Mouse (Mus musculus) midbrain, embryonic 13.5 days (tissue): Measurements from ENCODE around the gene Nab2. TPM values are rescaled to one million over a fixed set of nuclear protein-coding genes. Genes with fewer than 3 reads are reported as not detected.

Experiments used
- ATAC-seq: fragments of 200-750 bp; cut with Nextera tagmentation; 2 replicates; pipeline ENCODE4 v1.8.0; 2017; ENCODE audit warnings: mild to moderate bottlenecking, moderate TSS enrichment, moderate library complexity
- H3K27ac ChIP-seq: fragments of 300-500 bp; sonication (generic); 2 replicates; pipeline ENCODE4 v1.5.1; 2015; ENCODE audit warnings: inconsistent platforms, mild to moderate bottlenecking, moderate library complexity
- H3K27me3 ChIP-seq: fragments of 300-500 bp; sonication (generic); 2 replicates; pipeline ENCODE4 v1.6.1; 2015; ENCODE audit warnings: mild to moderate bottlenecking, inconsistent platforms
- H3K36me3 ChIP-seq: fragments of 300-500 bp; sonication (generic); 2 replicates; pipeline ENCODE4 v1.6.1; 2015; ENCODE audit warnings: mild to moderate bottlenecking, inconsistent platforms
- H3K4me1 ChIP-seq: fragments of 300-500 bp; sonication (generic); replicated peaks from 2 replicates; pipeline ENCODE4 v1.6.1; 2015; ENCODE audit warnings: inconsistent platforms
- H3K4me2 ChIP-seq: fragments of 300-500 bp; sonication (generic); replicated peaks from 2 replicates; pipeline ENCODE4 v1.6.1; 2015; ENCODE audit warnings: moderate library complexity, mild to moderate bottlenecking, inconsistent platforms
- H3K4me3 ChIP-seq: fragments of 300-500 bp; sonication (generic); replicated peaks from 2 replicates; pipeline ENCODE4 v1.5.1; 2015; ENCODE audit warnings: mild to moderate bottlenecking, inconsistent platforms
- H3K9ac ChIP-seq: fragments of 300-500 bp; sonication (generic); replicated peaks from 2 replicates; pipeline ENCODE4 v1.6.1; 2015; ENCODE audit warnings: mild to moderate bottlenecking, inconsistent platforms
- H3K9me3 ChIP-seq: fragments of 300-500 bp; sonication (generic); 2 replicates; pipeline ENCODE4 v1.6.1; 2016; ENCODE audit warnings: mild to moderate bottlenecking, inconsistent platforms
- WGBS: fragments of 180-500 bp; shearing (Covaris S2); methylation state at CpG from one replicate; pipeline ENCODE4 v1.1.7; 2015; 5-methylcytosine and 5-hydroxymethylcytosine counted together
- polyA plus RNA-seq: library from polyadenylated mRNA; unstranded; fragments of >200 nt; fragmentation: Nextera tagmentation; extraction: Ambion mirVana; gene quantifications from 2 replicates; pipeline ENCODE4 v1.2.1, GENCODE M21; 2015

The Nab2 gene
- polyA plus RNA-seq, 1 experiment from 2014 or later: 1.8 TPM

DNA sequence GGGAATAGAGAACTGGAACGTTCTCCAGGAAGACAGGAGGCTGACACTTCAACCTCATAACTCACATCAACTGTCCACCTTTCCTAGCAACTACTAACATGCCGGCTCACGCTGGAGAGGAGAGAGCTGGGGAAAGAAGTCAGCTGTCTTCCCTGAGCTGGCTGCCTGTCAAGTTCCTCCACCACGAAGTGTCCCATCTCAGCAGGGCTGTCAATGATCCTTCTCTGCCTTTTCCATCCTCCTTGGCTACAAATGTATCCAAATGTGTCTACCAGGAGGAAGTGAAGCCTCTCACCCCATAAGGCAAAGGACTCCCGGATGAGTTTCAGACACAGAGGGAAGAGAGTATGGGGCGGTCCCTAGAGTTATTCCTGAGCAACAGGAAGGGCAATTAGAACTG is 50.2 kb downstream of the Nab2 start:
- H3K4me1 ChIP-seq: peaks cover 72% of the 10 kb centered on the region
- peak overlapping the region; percentile 91 for H3K4me3 ChIP-seq
- WGBS: 59% methylated on average over 6 of the region's 6 CpGs
- H3K36me3 ChIP-seq: peaks cover 9% of the 10 kb centered on the region
- no peaks in the 10 kb centered on the region for H3K9me3 ChIP-seq
- no peak overlapping the region for H3K27ac ChIP-seq
- no peaks in the 10 kb centered on the region for H3K27me3 ChIP-seq
- H3K4me2 ChIP-seq: peak overlapping the region; percentile 84
- ATAC-seq: no peak
- H3K9ac ChIP-seq: peak overlapping the region; percentile 44; the same call in 1 of the 2 replicates

DNA sequence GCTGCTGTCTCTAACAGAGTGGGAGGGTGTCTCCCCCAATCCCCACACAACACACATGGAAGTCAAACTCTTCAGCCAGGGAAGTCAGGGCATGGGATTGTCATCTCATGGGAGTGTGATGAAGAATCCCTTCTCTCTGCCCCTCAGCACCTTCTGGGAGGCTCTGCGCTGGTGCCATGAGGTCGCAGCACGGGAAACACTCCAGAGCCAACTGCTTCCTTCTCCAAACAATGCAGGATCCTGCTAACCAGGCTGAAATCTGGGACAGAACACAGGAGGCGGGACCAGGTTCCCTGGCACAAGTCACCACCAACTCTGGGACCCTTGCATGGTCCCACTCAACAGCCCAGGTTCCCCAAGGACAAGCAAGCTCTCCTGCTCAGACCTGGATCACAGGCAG is 51.1 kb downstream of the Nab2 start:
- no peak overlapping the region for H3K27ac ChIP-seq
- H3K36me3 ChIP-seq: peaks cover 17% of the 10 kb centered on the region
- peak overlapping the region; percentile 16 for H3K4me3 ChIP-seq
- no peak for ATAC-seq
- peak overlapping the region; percentile 84 for H3K4me2 ChIP-seq
- 70% methylated on average over 4 of the region's 4 CpGs for WGBS
- no peaks in the 10 kb centered on the region for H3K27me3 ChIP-seq
- no peaks in the 10 kb centered on the region for H3K9me3 ChIP-seq
- H3K9ac ChIP-seq: peak overlapping the region; percentile 44
- peaks cover 70% of the 10 kb centered on the region for H3K4me1 ChIP-seq

DNA sequence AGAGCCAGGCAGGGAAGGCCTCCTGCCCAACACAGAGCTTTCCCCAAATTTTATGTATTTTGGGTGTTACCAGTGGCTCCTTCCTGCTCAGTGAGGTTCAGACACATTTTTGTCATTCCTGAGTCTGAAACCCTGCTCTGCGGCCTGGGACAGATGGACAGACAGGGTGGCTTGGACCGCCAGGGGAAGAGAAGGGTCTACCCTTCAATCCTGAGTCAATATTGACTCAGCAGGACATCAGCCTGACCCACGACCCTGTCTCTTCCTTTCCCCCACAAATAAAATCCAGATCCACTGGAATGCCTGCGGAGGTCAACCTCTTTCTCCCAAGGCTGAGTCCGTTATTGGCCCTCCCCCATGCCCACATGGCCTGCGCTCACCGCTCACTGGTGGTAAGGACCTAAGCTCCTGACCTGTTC is 52.1 kb downstream of the Nab2 start:
- no peak for ATAC-seq
- Histone ChIP-seq H3K9ac (0 out of 2 replicates have a peak overlapping the region, but pooled peaks have one; percentile 17), H3K36me3 (peaks cover 28% of the 10 kb centered on the region), H3K4me3 (no peak overlapping the region), H3K9me3 (no peaks in the 10 kb centered on the region), H3K27ac (no peak overlapping the region), H3K4me2 (no peak overlapping the region; the same call in 1 of the 2 replicates), H3K27me3 (no peaks in the 10 kb centered on the region), H3K4me1 (peaks cover 62% of the 10 kb centered on the region)
- 40% methylated on average over 7 of the region's 7 CpGs for WGBS

DNA sequence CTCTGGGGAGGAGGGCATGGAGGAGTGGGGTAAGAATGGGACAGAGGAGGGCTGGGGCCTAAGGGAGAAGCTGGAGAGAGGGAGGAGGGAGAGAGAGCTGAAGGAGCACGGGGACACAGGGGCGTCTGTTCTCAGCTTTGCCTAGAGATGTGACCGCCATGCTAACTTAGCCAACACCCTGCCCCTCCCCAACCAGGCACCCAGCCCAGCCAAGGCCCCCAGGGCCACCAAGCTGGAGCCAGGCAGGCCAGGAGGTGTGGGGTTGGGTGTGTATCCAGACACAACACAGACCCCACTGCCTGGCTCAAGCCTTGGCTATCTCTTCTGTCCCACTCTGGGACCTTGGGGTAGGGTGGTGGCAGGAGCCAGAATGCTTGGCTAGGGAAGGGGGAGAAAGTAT is 52.8 kb downstream of the Nab2 start:
- Histone ChIP-seq H3K9me3 (no peaks in the 10 kb centered on the region), H3K4me3 (no peak overlapping the region), H3K4me2 (no peak overlapping the region; the same call in 1 of the 2 replicates), H3K27me3 (no peaks in the 10 kb centered on the region), H3K9ac (0 out of 2 replicates have a peak overlapping the region, but pooled peaks have one; percentile 17), H3K27ac (peak overlapping the region; percentile 39; the same call in 1 of the 2 replicates), H3K36me3 (peaks cover 33% of the 10 kb centered on the region), H3K4me1 (peaks cover 62% of the 10 kb centered on the region)
- WGBS: 76% methylated on average over 3 of the region's 3 CpGs
- no peak for ATAC-seq

DNA sequence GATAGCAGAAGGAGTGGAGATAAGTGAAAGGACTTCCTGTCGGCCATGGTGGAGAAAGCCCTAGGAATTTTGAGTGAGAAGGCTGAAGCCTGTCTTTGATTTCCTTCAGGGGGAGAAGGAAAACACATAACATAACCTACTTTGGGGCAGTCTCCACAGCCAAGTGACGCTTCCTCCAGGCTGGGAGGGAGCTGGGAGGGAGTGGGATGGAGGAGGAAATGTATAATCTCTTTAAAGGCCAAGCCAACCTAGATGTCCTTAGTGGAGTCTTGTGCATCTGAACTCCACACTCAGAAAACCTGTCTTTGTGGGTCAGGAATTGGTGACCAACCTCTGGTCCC is 53.4 kb downstream of the Nab2 start:
- 0 out of 2 replicates have a peak overlapping the region, but pooled peaks have one; percentile 29 for H3K9ac ChIP-seq
- 43% methylated on average over 2 of the region's 2 CpGs for WGBS
- H3K27me3 ChIP-seq: no peaks in the 10 kb centered on the region
- peaks cover 38% of the 10 kb centered on the region for H3K36me3 ChIP-seq
- peak overlapping the region; percentile 15; the same call in 1 of the 2 replicates for H3K4me2 ChIP-seq
- H3K27ac ChIP-seq: no peak overlapping the region
- H3K4me1 ChIP-seq: peaks cover 62% of the 10 kb centered on the region
- no peaks in the 10 kb centered on the region for H3K9me3 ChIP-seq
- no peak overlapping the region for H3K4me3 ChIP-seq
- ATAC-seq: no peak

DNA sequence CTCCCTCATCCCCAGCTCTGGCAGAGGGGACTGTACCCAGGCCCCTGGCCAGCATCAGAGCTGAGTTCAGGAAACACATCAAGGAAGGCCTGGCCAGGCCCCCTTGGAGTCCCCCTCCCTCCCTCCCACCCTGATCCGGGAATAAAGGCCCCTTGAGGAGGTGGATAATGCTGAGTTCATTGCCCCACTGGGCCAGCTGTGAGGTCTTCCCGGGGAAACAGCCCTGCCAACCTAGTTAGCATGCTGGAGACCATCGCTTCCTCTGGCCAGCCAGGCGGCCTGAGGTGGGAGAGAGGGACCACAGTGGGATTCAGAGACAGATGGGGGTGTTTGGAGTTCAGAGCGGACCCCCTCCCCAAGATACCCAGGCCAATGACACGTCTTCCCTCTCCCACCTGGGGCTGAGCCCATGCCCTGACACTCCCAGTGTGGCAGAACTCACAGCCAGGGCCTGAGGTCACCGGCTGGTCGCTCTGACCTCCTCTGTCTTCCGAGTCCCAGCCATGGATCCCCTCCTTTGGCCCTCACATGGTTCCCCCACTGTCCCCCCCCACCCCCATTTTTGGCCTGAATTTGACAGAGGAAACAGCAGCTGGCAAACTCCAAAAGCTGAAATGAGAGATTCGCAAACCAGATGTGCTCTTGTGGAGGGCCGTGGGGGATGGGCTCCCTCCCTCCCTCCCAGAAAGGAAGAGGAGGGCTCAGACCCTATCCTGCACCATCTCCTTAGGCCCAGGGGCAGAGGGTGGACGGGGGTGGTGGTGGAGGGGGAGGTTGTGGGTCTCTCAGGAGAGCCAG is 53.9 kb downstream of the Nab2 start:
- peak overlapping the region; percentile 29 for H3K9ac ChIP-seq
- peaks cover 44% of the 10 kb centered on the region for H3K36me3 ChIP-seq
- ATAC-seq: peak; percentile 31; the same call in 1 of the 2 replicates
- H3K9me3 ChIP-seq: no peaks in the 10 kb centered on the region
- H3K27me3 ChIP-seq: no peaks in the 10 kb centered on the region
- H3K4me1 ChIP-seq: peaks cover 58% of the 10 kb centered on the region
- H3K27ac ChIP-seq: peak overlapping the region; percentile 30; the same call in 1 of the 2 replicates
- H3K4me2 ChIP-seq: peak overlapping the region; percentile 15; the same call in 1 of the 2 replicates
- 24% methylated on average over 12 of the region's 12 CpGs for WGBS
- H3K4me3 ChIP-seq: no peak overlapping the region

DNA sequence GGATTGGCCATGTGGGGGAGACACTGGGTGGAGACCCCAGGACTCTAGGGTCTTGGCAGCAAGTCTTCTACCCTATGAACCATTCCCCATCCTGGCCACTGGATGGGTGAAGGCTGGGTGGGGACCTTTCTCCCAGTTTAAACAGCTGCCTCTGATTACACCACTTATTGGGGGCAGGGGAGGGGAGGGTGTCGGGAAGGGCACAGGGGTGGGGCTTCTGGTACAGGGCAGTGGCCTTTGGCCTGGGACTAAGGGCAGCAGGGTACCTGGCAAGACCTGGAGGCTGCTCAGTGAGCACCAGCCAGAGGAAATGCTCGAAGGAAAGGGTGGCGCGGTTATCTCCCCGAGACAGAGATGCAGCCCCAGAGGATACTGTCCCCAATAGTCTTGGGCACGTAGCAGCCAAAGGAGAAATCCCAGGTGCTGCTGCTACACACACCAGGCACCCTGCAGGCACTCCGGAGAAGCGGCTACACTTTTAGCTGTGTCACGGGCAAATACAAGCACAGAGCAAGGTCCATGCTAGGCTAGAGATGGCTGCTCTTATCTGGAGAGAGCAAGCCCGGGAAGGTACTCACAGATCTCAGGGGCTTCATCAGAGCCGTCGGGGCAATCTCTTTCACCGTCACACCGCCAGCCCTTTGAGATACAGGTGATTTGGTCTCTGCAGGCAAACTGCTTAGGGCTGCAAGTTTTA is 56.1 kb downstream of the Nab2 start:
- no peaks in the 10 kb centered on the region for H3K27me3 ChIP-seq
- WGBS: 94% methylated on average over 14 of the region's 14 CpGs
- peaks cover 66% of the 10 kb centered on the region for H3K36me3 ChIP-seq
- H3K4me1 ChIP-seq: peaks cover 36% of the 10 kb centered on the region
- H3K9ac ChIP-seq: no peak overlapping the region
- H3K4me3 ChIP-seq: no peak overlapping the region
- H3K27ac ChIP-seq: no peak overlapping the region
- no peak overlapping the region for H3K4me2 ChIP-seq
- no peaks in the 10 kb centered on the region for H3K9me3 ChIP-seq
- ATAC-seq: no peak

Other genes starting within 250 kb of the Nab2 start
- 1.6 and 2.3 TPM in 2 replicates for gene Stac3, start 166.9 kb downstream of the Nab2 start, polyA plus RNA-seq
- 11.5 and 13.8 TPM in 2 replicates for gene Ndufa4l2, start 153.6 kb downstream of the Nab2 start, polyA plus RNA-seq
- 54.3 and 56.2 TPM in 2 replicates for gene Shmt2, start 146.1 kb downstream of the Nab2 start, polyA plus RNA-seq
- gene Nxph4, start 134.0 kb downstream of the Nab2 start, polyA plus RNA-seq: 78.8 and 83.9 TPM in 2 replicates
- gene Lrp1, start 47.4 kb downstream of the Nab2 start, polyA plus RNA-seq: 98.2 and 99.4 TPM in 2 replicates
- gene Stat6, start 25.6 kb downstream of the Nab2 start, polyA plus RNA-seq: 3.8 and 4.3 TPM in 2 replicates
- 4.6 and 4.8 TPM in 2 replicates for gene Nemp1, start 1.7 kb downstream of the Nab2 start, polyA plus RNA-seq
- gene Myo1a, start 36.6 kb upstream of the Nab2 start, polyA plus RNA-seq: 0.28 and 0.53 TPM in 2 replicates
- gene Tac2, start 55.9 kb upstream of the Nab2 start, polyA plus RNA-seq: not detected in 2 replicates
- gene Zbtb39, start 71.0 kb upstream of the Nab2 start, polyA plus RNA-seq: 5.1 and 5.3 TPM in 2 replicates
- 0.39 and 0.52 TPM in 2 replicates for gene Gpr182, start 83.2 kb upstream of the Nab2 start, polyA plus RNA-seq
- 0.04 TPM in 1 of 2 replicates, not detected in the other for gene Rdh1, start 91.2 kb upstream of the Nab2 start, polyA plus RNA-seq
- gene Rdh16f1, start 91.2 kb upstream of the Nab2 start, polyA plus RNA-seq: not detected in 2 replicates
- gene Rdh9, start 107.8 kb upstream of the Nab2 start, polyA plus RNA-seq: 0.09 TPM in 2 replicates
- gene Rdh16, start 132.6 kb upstream of the Nab2 start, polyA plus RNA-seq: not detected in 2 replicates
- not detected in 2 replicates for gene Rdh19, start 181.4 kb upstream of the Nab2 start, polyA plus RNA-seq
- not detected in 2 replicates for gene Rdh16f2, start 197.9 kb upstream of the Nab2 start, polyA plus RNA-seq
- not detected in 2 replicates for gene Rdh7, start 220.2 kb upstream of the Nab2 start, polyA plus RNA-seq
- gene Sdr9c7, start 229.9 kb upstream of the Nab2 start, polyA plus RNA-seq: not detected in 2 replicates